Mouse (Mus musculus) stomach, postnatal 0 days (tissue): ENCODE data around the gene Hspg2. TPM values are rescaled to one million over a fixed set of nuclear protein-coding genes. Genes with fewer than 3 reads are reported as not detected.

ENCODE experiments used
- ATAC-seq: fragments of 200-750 bp; cut with Nextera tagmentation; 2 replicates; pipeline ENCODE4 v1.8.0; 2017; ENCODE audit not compliant: low FRiP score, low TSS enrichment
- DNase-seq: peaks from one replicate; pipeline ENCODE4 v3.0.0-alpha.2; 2016; ENCODE audit warnings: low spot score
- H3K27ac ChIP-seq: fragments of 300-500 bp; sonication (generic); replicated peaks from 2 replicates; pipeline ENCODE4 v1.5.1; 2014; ENCODE audit warnings: mild to moderate bottlenecking, control low read depth
- H3K27me3 ChIP-seq: fragments of 300-500 bp; sonication (generic); 2 replicates; pipeline ENCODE4 v1.6.1; 2014; ENCODE audit warnings: low read length; ENCODE audit not compliant: control insufficient read depth, insufficient read depth
- H3K36me3 ChIP-seq: fragments of 300-500 bp; sonication (generic); 2 replicates; pipeline ENCODE4 v1.6.1; 2014; ENCODE audit warnings: low read length, mixed read lengths; ENCODE audit not compliant: control insufficient read depth, insufficient read depth
- H3K4me1 ChIP-seq: fragments of 300-500 bp; sonication (generic); replicated peaks from 2 replicates; pipeline ENCODE4 v1.6.1; 2014; ENCODE audit warnings: antibody characterized with exemption; ENCODE audit not compliant: control insufficient read depth, insufficient read depth
- H3K4me2 ChIP-seq: fragments of 300-500 bp; sonication (generic); replicated peaks from 2 replicates; pipeline ENCODE4 v1.6.1; 2014; ENCODE audit warnings: low read depth, mild to moderate bottlenecking, control low read depth, moderate library complexity
- H3K4me3 ChIP-seq: fragments of 300-500 bp; sonication (generic); 2 replicates; pipeline ENCODE4 v1.5.1; 2014; ENCODE audit warnings: low read depth, low read length, control low read depth
- H3K9ac ChIP-seq: fragments of 300-500 bp; sonication (generic); 2 replicates; pipeline ENCODE4 v1.6.1; 2014; ENCODE audit warnings: mild to moderate bottlenecking, low read length, control low read depth, mixed read lengths
- H3K9me3 ChIP-seq: fragments of 300-500 bp; sonication (generic); 2 replicates; pipeline ENCODE4 v1.6.1; 2016; ENCODE audit warnings: low read length; ENCODE audit not compliant: control insufficient read depth
- CTCF ChIP-seq: IDR thresholded peaks from 2 replicates; pipeline ENCODE4 v1.5.1; 2016; ENCODE audit warnings: antibody characterized with exemption, low read depth, mild to moderate bottlenecking, moderate library complexity
- EP300 ChIP-seq: optimal IDR thresholded peaks from 2 replicates; pipeline ENCODE3; 2016; ENCODE audit warnings: antibody characterized with exemption
- WGBS: fragments of 180-500 bp; shearing (Covaris S2); extraction: QIAGEN DNeasy Blood & Tissue Kit; methylation state at CpG from one replicate; pipeline ENCODE4 v1.1.7; 2014; 5-methylcytosine and 5-hydroxymethylcytosine counted together
- polyA plus RNA-seq: library from polyadenylated mRNA; unstranded; fragments of >200 nt; fragmentation: Nextera tagmentation; extraction: Ambion mirVana; gene quantifications from 2 replicates; pipeline ENCODE4 v1.2.1, GENCODE M21; 2015

The Hspg2 gene
- polyA plus RNA-seq, 1 experiment from 2014 or later: 16.0 TPM

GRCm38 (mm10) chr4:137556673-137557210, 88.2 kb downstream of the Hspg2 start:
- no peaks in the 10 kb centered on the region for H3K4me1 ChIP-seq
- H3K27me3 ChIP-seq: no peaks in the 10 kb centered on the region
- no peak overlapping the region for H3K4me2 ChIP-seq
- H3K27ac ChIP-seq: no peak overlapping the region
- DNase-seq (no peak), ATAC-seq (no peak)
- 85% methylated on average over 11 of the region's 16 CpGs for WGBS
- H3K9ac ChIP-seq: no peak overlapping the region
- H3K9me3 ChIP-seq: no peaks in the 10 kb centered on the region
- H3K4me3 ChIP-seq: no peak overlapping the region
- H3K36me3 ChIP-seq: peaks cover 48% of the 10 kb centered on the region
- TF ChIP-seq CTCF (no peak), EP300 (no peak)

DNA sequence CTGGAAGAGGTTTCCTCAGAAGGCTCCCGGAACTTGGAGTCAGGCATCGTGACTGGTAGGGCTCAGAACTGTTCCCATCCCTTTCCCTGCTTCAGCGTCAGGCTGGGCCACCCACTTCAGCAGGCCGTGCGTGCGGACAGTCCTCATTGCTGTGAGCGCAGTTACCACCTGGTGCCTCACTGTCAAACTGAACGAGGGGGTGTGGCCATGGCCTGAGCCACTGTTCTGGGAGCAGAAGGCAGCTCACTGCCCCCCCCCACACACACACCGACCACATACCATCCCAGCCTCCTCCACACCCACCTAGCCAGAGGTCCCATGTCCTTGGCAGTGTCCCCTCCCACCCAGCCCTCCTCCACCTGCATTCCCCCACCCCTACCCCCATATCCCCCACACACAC, 101.3 kb downstream of the Hspg2 start:
- DNase-seq: no peak
- no peak overlapping the region for H3K27ac ChIP-seq
- TF ChIP-seq CTCF (no peak), EP300 (no peak)
- peaks cover 17% of the 10 kb centered on the region for H3K36me3 ChIP-seq
- H3K4me2 ChIP-seq: no peak overlapping the region
- WGBS: 82% methylated on average over 9 of the region's 9 CpGs
- H3K9ac ChIP-seq: no peak overlapping the region
- 0 out of 2 replicates have a peak, but pooled peaks have one; percentile 32 for ATAC-seq
- H3K4me1 ChIP-seq: no peaks in the 10 kb centered on the region
- H3K27me3 ChIP-seq: no peaks in the 10 kb centered on the region
- H3K4me3 ChIP-seq: no peak overlapping the region
- no peaks in the 10 kb centered on the region for H3K9me3 ChIP-seq

DNA sequence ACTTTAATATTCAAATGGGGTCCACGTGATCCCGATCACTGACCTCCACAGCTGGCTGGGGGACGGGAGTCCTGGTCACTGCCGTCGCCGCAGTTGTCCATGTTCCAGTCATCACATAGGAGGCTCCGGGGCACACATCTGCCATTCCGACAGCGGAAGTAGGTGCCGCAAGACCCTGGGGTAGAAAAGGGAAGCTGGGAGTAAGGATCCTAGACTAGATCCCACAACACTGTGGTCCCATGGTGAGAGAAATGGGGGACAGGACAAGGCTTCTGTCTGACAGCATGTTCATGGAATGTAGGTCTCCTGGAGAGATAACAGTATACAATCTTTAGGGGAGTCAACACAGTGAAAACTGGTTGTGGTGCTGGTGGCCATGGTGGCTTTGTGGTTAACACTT, 105.9 kb downstream of the Hspg2 start, which contains the start of gene Ldlrad2:
TSS of gene Ldlrad2 (minus strand) at position 101 of the 400 bp plus-strand sequence.
- no peaks in the 10 kb centered on the region; the same call in 1 of the 2 replicates for H3K27me3 ChIP-seq
- H3K36me3 ChIP-seq: peaks cover 4% of the 10 kb centered on the region
- H3K4me2 ChIP-seq: no peak within 1 kb of the TSS
- no peak within 1 kb of the TSS for H3K4me3 ChIP-seq
- TF ChIP-seq CTCF: no peak
- TF ChIP-seq EP300: no peak
- ATAC-seq (no peak), DNase-seq (no peak)
- H3K9me3 ChIP-seq: no peaks in the 10 kb centered on the region
- no peaks in the 10 kb centered on the region for H3K4me1 ChIP-seq
- H3K9ac ChIP-seq: no peak within 1 kb of the TSS
- no peak within 1 kb of the TSS for H3K27ac ChIP-seq
- WGBS: 85% methylated on average over 10 of the region's 10 CpGs

- no peak for DNase-seq
- ATAC-seq: no peak
- Histone ChIP-seq H3K4me3 (no peak overlapping the region), H3K9me3 (no peaks in the 10 kb centered on the region), H3K9ac (no peak overlapping the region), H3K27ac (no peak overlapping the region), H3K36me3 (no peaks in the 10 kb centered on the region; the same call in 1 of the 2 replicates), H3K4me2 (no peak overlapping the region), H3K27me3 (no peaks in the 10 kb centered on the region; the same call in 1 of the 2 replicates), H3K4me1 (no peaks in the 10 kb centered on the region)
- WGBS: 98% methylated on average over 12 of the region's 12 CpGs
- TF ChIP-seq EP300: no peak
- TF ChIP-seq CTCF: no peak
Measured at GRCm38 (mm10) chr4:137577486-137577885, 108.9 kb downstream of the Hspg2 start.

GRCm38 (mm10) chr4:137578181-137578845, 109.7 kb downstream of the Hspg2 start:
- H3K9me3 ChIP-seq: no peaks in the 10 kb centered on the region
- no peaks in the 10 kb centered on the region; the same call in 1 of the 2 replicates for H3K27me3 ChIP-seq
- 8% methylated on average over 39 of the region's 39 CpGs for WGBS
- H3K27ac ChIP-seq: no peak overlapping the region
- no peaks in the 10 kb centered on the region for H3K4me1 ChIP-seq
- DNase-seq (peak; percentile 71), ATAC-seq (peak; percentile 62; the same call in 1 of the 2 replicates)
- no peaks in the 10 kb centered on the region; the same call in 1 of the 2 replicates for H3K36me3 ChIP-seq
- H3K4me3 ChIP-seq: peak overlapping the region; percentile 27
- no peak for TF ChIP-seq EP300
- peak; percentile 82 for TF ChIP-seq CTCF
- peak overlapping the region; percentile 45 for H3K9ac ChIP-seq
- peak overlapping the region; percentile 45 for H3K4me2 ChIP-seq

GRCm38 (mm10) chr4:137579789-137580188, 111.2 kb downstream of the Hspg2 start:
- TF ChIP-seq CTCF (no peak), EP300 (no peak)
- H3K27ac ChIP-seq: no peak overlapping the region
- ATAC-seq (no peak), DNase-seq (no peak)
- H3K27me3 ChIP-seq: no peaks in the 10 kb centered on the region; the same call in 1 of the 2 replicates
- no peaks in the 10 kb centered on the region for H3K36me3 ChIP-seq
- H3K4me3 ChIP-seq: no peak overlapping the region
- 37% methylated on average over 4 of the region's 4 CpGs for WGBS
- H3K4me1 ChIP-seq: no peaks in the 10 kb centered on the region
- no peak overlapping the region for H3K9ac ChIP-seq
- no peaks in the 10 kb centered on the region for H3K9me3 ChIP-seq
- no peak overlapping the region for H3K4me2 ChIP-seq
